Mouse (Mus musculus) G1E (cell line): ENCODE data around the gene Snx29.

ENCODE experiments used
- CTCF ChIP-seq: IDR thresholded peaks from 2 replicates; pipeline ENCODE4 v1.5.1; 2012; ENCODE audit warnings: low read depth, low read length, inconsistent platforms, mixed read lengths
- TAL1 ChIP-seq: conservative IDR thresholded peaks from 2 replicates; pipeline ENCODE4 v1.6.1; 2012; ENCODE audit warnings: low read depth, low read length, inconsistent platforms, mixed read lengths

GRCm38 (mm10) chr16:11743724-11744123 lies 421.0 kb downstream of the Snx29 start:
- TF ChIP-seq CTCF, result no peak
- TF ChIP-seq TAL1, result no peak
